Comparison of ENCODE assay signal across 24 mouse cellular contexts in the genomic region with DNA sequence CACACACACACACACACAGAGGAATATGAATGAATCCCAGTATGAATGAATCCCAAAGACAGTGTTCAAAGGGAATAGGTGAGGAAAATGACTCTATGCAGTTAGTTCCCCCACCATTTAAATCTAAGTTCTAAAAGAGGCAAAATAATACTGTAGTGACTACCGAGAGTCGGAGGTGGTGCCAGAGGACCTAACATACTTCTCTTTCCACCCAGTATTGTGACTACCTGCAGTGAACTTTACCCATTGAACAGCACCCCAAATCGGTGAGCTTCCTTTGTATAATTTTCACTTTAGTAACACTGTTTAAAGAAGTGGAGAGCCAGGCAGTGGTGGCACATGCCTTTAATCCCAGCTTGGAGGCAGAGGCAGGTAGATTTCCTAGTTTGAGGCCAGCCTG.
"Had no signal": no experiment of that assay in that cellular context is flagged by ENCODE, and none has a peak within 500 bp of the region (broad histone marks: within the 10 kb centered on the region; RNA-seq: fewer than 3 reads in every experiment).

No protein-coding gene starts in this region.

- H3K4me1 ChIP-seq: hindbrain, embryonic 15.5 days had no signal

- H3K36me3 ChIP-seq: heart, embryonic 13.5 days; heart, embryonic 15.5 days; hindbrain, embryonic 13.5 days; hindbrain, embryonic 15.5 days; kidney, embryonic 15.5 days; limb, embryonic 13.5 days; limb, embryonic 15.5 days had no signal

- H3K27me3 ChIP-seq: heart, embryonic 13.5 days; heart, embryonic 15.5 days; hindbrain, embryonic 13.5 days; hindbrain, embryonic 15.5 days; limb, embryonic 13.5 days; limb, embryonic 15.5 days had no signal

- H3K4me3 ChIP-seq: heart, adult 2 months; heart, embryonic 13.5 days; heart, embryonic 15.5 days; hindbrain, embryonic 13.5 days; hindbrain, embryonic 15.5 days; kidney, embryonic 15.5 days; limb, embryonic 13.5 days; limb, embryonic 15.5 days had no signal

- ATAC-seq: hindbrain, postnatal 0 days; intestine, embryonic 16.5 days had no signal

- H3K27ac ChIP-seq: heart, adult 2 months; heart, embryonic 13.5 days; heart, embryonic 15.5 days; hindbrain, embryonic 13.5 days; hindbrain, embryonic 15.5 days; hindbrain, postnatal 0 days; kidney, embryonic 15.5 days; kidney, postnatal 0 days; limb, embryonic 13.5 days; limb, embryonic 15.5 days had no signal

- DNase-seq: gastrocnemius, postnatal 14 days; gastrocnemius, postnatal 36 days; heart, adult 11 months; heart, postnatal 14 days; heart, postnatal 36 days; kidney, adult 11 months; kidney, adult 2 months; kidney, adult 9 months; kidney, postnatal 14 days; kidney, postnatal 36 days; layer of hippocampus, adult 9-11 months; layer of hippocampus, postnatal 36 days; left cerebral cortex, postnatal 4 days had no signal
